Mouse (Mus musculus): ENCODE measurements around the gene Smim24. TPM values are rescaled to one million over a fixed set of nuclear protein-coding genes. Genes with fewer than 3 reads are reported as not detected.
A peak's percentile ranks its signal among the peaks of the same experiment; 100 is the strongest.

Gene Smim24
- total RNA-seq, 2 experiments from 2014 or later: 0.77 to 0.94 TPM

DNA sequence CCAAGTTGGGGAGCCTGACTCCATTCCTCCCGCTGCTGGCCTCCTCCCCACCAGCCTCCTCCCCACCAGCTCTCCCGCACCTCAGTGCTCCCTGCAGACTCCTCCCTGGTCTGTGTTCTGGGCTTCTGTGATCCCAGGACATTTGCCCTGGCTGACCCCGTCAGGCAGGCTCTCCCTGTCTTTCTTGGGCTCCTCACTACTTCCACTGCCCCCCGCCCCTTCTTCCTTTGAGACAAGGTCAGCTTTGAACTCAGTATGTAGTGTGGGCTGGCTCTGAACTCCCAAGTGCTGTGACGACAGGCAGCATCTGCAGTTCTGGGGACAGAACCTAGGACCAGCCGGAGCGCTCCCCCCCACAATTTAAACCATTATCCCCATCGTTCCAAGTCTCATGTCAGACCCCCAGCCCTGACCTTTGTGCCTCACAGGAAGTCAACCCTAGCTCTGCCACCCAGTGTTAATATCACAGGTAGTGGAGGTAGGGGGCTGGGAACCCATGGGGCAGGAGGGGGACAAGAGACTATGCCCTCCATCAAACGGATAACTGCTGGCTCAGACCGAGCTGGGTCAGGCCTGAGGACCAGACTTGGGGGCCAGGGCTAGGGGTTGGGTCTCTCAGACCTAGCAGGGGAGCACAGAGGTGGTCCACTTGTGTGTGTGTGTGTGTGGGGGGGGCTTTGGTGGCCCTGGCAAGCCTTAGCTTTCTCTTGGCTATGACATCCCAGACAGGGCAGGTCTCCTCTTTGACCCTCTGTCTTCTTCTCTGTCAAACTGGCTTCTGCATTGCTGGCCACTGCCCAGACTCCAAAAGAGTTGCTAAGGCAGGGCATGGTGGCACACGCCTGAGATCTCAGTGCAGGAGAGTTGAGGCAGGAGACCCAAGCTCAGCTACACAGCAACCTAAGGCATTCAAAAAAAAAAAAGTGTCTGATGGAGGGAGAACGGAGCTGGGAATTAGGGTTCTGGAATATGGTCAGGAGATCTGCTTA, 24.7 kb downstream of the Smim24 start:
- DNase-seq (ENCODE audit: low spot score in 2 of 2): no peak
- intact Hi-C loops (cut with DNase I): loop anchor here (2.0 kb wide), 1 partner anchor 13 kb away; no protein-coding TSS in a partner anchor

GRCm38 (mm10) chr10:81418216-81419070, 25.6 kb downstream of the Smim24 start:
- intact Hi-C loops (cut with DNase I): no loop called here
- no peak for DNase-seq (ENCODE audit: low spot score in 2 of 2)

DNA sequence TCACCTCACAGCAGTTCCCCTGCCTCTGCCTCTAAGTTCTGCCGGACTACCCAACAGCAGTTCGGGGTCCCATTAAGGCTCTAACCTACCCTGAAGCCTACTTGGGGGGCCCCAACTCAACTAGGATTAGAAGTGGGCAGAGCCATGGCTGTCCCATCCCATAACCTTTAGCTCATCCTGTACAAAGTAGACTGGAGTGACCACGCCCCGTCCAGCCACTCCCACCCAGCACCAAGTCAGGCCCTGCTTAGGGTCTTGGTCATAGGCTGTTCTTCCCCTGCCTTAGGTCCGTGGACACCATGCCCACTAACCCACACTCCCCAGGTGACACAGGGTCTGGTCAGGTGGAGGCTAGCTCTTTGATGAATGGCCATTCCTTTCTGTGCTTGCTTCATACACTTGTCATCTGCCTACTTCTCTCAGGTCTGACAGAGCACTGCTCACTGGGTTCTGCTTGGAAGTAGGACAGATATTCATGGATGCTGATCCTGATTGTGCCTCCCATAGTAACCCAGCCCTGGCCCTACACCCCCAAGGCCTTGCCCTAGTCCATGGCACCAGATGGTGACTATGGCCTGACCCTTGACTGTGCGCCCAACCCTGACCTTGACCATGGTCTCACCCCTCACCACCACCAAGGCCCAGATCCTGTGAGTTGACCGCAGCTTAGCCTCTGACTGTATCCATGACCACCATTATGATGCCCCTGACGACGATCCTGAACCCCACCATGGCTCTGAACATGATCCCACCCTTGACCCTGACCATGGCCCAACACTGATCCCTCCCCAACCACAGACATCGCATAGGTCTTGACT, 26.5 kb downstream of the Smim24 start:
- intact Hi-C loops (cut with DNase I): no loop called here
- DNase-seq (ENCODE audit: low spot score in 2 of 2): peak in 1 of 2 experiments; percentile 2

DNA sequence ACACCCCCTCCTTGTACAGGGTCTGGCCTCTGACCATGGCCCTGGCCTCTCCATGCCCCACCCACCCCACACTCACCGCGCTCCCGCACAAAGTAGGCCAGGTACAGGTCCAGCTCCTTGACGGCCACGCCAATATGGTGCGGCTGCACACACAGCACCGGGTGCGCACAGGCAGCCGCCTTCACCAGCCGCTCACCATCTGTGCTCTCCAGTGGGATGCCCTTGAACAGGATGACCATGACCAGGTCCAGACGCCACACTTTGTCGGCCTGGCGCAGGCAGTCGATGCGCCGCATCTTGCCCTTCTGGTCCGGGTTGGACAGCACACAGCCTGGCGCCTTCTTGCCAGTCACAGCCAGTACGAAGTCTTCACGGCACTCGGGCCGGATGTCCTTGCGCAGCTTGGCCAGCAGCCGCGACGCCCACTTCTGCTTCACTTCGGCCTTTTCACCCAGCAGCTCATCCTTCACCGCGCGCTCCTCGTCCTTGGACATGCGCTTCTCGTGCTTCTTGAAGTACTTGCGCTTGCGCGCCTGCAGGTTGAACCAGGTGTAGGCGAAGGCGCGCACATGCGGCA, 27.4 kb downstream of the Smim24 start:
- DNase-seq (ENCODE audit: low spot score in 2 of 2): peak in 1 of 2 experiments; percentile 3
- intact Hi-C loops (cut with DNase I): no loop called here

DNA sequence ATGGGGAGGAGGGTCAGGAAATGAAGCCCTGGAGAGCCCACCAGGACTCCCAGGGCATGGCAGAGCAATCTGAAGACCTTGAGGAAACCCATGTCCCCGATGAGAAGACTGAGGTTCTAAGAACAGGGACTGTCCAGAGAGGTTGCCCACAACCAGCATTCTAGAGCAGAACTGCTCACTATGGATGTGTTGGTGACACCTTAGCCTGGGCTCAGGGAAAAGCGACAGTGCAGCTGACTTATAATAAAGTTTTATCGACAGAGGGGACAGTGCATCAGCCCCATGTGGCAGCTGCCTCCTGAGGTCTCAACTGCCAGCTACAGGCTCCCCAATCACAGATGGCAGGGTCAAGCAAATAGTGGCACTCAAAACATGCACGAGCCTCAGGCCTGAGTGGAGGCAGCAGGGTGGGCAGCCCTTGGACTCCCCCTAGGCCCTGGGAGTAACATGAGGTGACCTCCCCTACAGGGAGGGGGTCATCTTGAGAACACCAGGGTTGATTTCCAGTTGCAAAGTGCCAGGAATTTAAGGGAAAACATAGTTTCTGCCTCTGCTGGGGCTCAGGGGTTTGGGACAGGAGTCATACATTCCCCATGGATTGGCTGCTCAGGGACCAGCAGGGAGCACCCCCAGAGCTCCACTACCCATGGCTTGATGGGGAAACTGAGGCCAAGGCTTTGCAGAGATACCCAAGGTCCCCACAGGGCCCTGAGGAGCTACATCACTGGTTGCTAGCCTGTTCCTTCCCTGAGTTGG, 28.4 kb downstream of the Smim24 start:
- intact Hi-C loops (cut with DNase I): no loop called here
- DNase-seq (ENCODE audit: low spot score in 2 of 2): peak in 1 of 2 experiments; percentile 3

DNA sequence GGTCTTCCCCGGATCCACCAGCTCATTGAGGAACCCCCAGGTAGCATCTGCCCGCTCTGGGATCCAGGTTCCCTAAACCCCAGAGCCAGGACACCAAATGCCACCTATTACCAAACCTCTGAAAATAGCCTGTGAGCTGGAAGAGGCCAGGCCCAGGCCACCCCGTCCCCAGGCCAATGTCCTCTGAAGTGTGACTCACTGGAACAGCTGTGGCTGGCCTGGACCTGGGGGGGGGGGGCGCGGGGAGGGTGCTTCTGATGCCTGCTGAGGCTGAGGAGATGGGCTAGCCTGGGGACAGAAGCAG, 28.9 kb downstream of the Smim24 start:
- intact Hi-C loops (cut with DNase I): no loop called here
- DNase-seq (ENCODE audit: low spot score in 2 of 2): no peak

DNA sequence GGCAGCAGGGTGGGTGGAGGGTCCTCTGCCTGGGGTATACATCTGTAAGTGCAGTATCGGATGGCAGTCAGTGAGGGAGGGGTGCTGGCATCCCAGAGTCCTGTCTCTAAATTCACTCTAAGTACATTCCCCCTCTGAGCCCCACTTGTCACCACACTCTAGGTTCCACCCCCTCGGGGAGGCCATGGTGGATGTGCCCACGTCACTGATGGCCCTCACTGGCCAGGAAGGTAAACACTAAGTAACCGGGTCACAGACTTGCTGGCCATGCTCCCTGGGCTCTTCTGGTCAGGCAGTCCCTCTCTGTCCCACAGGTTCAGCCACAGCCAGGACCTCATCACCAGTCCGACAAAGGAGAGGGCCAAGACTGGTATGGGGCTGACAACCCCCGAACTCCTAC, 29.3 kb downstream of the Smim24 start:
- no peak for DNase-seq (ENCODE audit: low spot score in 2 of 2)
- intact Hi-C loops (cut with DNase I): no loop called here

- DNase-seq (ENCODE audit: low spot score in 2 of 2): peak in 1 of 2 experiments; percentile 3
- intact Hi-C loops (cut with DNase I): no loop called here
These were observed 29.9 kb downstream of the Smim24 start for GRCm38 (mm10) chr10:81422661-81423217.

DNA sequence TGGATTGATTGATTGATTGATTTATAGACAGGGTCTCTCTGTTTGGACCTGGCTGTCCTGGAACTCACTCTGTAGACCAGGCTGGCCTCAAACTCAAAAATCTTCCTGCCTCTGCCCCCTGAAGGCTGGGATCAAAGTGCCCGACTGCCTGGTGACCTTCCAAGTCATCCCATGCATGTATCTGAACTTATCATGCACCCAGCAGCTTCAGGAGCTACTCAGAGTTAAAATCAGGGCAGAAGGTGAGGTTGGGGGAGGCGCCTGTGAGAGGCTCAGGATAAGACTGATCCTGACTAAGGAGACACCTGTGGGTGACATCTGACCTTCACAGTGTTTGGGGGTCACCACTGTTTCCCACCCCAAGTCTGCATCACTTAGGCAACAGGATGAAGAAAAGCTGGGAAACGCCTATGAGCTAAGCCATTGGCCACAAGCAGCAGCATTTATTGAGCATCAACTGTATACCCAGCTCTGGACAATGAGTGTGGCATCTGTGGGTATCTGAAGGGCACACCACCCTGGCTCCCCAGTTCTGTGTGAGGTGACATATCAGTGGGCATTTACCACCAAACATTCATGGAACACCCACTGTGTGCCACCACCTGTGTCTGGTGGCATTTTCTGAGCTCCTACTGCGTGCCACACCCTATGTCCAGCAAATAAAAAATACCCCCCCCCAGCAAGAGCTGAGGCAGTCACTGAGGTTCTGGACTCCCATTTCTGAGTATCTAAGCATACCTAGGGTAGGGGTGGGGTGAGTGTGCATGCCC, 30.8 kb downstream of the Smim24 start:
- intact Hi-C loops (cut with DNase I): no loop called here
- peak; percentile 3 to 21 for DNase-seq (ENCODE audit: low spot score in 2 of 2)

- DNase-seq (ENCODE audit: low spot score in 2 of 2): peak in 1 of 2 experiments; percentile 19
- intact Hi-C loops (cut with DNase I): no loop called here
These were observed 31.6 kb downstream of the Smim24 start for GRCm38 (mm10) chr10:81424246-81425051.

DNA sequence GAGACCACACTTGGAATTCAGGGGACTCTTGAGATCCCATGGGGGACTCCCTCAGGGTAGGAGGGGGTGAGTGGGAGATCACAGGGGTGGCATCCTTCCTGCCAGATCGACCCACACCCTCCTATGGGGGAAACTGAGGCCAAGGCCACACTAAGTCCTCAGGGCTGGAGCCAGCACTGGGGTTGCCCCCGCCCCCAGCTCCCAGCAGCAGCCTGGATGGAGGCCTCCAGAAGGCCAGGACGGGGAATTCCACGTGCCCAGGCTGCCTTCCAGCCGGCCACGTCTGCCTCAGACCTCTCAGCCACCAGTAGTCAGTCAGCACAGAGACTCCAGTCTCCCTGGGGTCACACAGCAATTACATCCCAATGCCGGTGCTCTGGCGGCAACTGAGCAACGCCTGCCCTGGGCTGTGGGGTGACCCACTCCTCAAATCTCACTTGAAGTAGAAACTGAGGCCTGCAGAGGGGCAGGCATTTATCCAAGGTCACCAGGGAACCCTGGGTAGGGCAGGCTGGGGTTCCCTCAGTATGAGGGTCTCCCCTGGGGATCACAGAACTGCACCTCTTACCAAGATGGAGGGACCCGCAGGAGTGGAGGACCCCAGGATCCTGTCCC, 32.5 kb downstream of the Smim24 start:
- peak in 1 of 2 experiments; percentile 19 for DNase-seq (ENCODE audit: low spot score in 2 of 2)
- intact Hi-C loops (cut with DNase I): no loop called here

DNA sequence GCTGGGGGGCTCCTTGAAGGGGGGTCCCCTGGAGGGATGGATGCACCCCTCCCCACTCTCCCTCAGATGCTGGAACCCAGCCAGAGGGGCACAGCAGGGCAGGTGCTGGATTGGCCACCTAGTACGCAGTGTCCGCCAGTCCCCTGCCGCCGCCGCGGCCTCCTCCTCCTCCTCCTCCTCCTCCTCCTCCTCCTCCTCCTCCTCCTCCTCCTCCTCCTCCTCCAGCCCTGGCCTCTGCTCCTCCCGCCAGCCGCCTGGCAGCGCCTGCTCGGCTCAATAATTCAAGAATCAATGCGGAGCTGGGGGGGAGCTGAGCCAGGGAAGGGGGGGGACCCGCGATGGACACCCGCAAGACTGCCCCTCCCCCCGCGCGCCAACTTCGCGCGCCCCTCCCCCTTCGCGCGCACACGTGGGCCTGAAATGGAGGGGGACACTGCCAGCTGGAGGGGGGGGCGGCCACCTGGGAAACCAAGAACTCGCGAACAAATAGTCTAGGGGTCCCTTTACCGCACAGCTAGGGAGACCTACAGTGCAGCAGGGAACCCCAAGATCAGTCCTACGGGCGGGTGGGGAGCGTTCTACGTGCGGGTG, 33.3 kb downstream of the Smim24 start:
- intact Hi-C loops (cut with DNase I): no loop called here
- DNase-seq (ENCODE audit: low spot score in 2 of 2): peak in 1 of 2 experiments; percentile 19

DNA sequence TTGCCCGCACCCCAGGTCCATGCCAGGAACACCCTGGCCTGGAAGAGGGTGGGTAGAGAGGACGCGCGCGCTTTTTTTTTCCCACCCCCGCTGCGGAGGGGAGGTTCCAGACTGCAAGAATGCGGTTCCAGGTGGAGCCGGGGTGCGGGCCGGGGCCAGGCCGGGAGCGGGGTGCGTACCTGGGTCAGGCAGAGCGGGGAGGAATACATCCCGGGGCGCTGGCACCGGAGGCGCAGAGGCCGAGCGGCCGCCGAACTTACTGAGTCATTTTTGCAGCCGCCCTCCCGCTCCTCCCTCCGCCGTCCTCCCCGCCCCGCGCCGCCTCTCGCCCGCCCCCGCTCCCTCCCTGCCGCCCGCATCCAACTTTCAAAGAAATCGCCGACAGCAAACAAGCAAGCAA, 34.0 kb downstream of the Smim24 start:
- intact Hi-C loops (cut with DNase I): no loop called here
- DNase-seq (ENCODE audit: low spot score in 2 of 2): peak in 1 of 2 experiments; percentile 63

DNA sequence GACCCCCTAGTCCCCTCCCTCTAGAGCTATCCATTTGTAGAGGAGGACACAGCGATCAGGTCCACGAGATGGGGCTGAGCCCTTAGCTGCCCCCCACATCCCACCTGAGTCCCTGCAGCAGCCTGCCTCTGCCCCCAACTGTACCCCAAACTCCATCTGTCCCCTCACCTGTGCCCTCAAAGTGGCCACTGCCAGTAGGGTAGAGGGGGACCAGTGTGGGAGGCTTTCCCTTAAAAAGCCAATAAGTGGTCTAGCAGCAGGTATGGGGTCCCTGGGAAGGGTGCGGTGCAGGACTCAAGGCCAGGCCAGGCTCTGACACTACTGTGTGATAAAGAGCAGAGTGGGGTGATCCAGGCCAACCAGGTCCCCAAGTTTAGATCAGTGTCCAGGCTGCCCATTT, 34.5 kb downstream of the Smim24 start:
- intact Hi-C loops (cut with DNase I): no loop called here

DNA sequence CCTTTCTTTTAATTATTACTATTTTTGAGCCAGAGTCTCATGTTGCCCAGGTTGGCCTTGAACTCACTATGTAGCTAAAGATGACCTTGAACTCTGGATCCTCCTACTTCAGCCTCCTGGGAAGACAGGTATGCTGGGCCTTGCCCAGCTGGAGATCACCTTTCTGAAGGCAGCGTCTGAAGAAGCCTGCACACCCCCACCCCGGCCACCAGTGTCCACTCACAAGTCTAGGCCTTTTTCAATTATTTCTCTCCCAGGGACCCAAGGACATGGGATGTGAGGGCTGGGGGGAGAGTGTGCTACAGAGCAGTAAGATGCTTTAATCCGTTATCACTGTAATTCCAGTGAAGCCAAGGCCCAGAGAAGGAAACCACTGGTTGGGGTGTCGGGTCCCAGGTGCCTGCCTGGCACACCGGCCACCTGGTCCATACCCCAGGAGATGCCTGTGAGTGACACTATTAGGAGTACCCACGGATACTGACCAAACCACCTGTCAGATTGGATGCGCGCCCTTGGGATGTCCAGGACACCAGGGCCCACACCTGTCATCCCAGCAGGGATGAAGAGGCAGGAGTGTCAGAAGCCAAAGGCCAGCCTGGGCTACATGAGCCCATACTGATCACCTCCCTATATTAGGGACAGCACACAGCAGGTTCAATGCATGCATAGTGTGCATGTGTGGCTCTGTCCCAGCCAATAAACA, 35.1 kb downstream of the Smim24 start:
- DNase-seq (ENCODE audit: low spot score in 2 of 2): peak in 1 of 2 experiments; percentile 4
- intact Hi-C loops (cut with DNase I): no loop called here

More for the DNA sequence above, 34.5 kb downstream of the Smim24 start:
- DNase-seq (ENCODE audit: low spot score in 2 of 2): no peak
